Mouse (Mus musculus): ENCODE results near the gene Mical2. TPM values are rescaled to one million over a fixed set of nuclear protein-coding genes. Genes with fewer than 3 reads are reported as not detected.
A peak's percentile ranks its signal among the peaks of the same experiment; 100 is the strongest.

The Mical2 gene
- polyA plus RNA-seq, 1 experiment, result 20.7 TPM

DNA sequence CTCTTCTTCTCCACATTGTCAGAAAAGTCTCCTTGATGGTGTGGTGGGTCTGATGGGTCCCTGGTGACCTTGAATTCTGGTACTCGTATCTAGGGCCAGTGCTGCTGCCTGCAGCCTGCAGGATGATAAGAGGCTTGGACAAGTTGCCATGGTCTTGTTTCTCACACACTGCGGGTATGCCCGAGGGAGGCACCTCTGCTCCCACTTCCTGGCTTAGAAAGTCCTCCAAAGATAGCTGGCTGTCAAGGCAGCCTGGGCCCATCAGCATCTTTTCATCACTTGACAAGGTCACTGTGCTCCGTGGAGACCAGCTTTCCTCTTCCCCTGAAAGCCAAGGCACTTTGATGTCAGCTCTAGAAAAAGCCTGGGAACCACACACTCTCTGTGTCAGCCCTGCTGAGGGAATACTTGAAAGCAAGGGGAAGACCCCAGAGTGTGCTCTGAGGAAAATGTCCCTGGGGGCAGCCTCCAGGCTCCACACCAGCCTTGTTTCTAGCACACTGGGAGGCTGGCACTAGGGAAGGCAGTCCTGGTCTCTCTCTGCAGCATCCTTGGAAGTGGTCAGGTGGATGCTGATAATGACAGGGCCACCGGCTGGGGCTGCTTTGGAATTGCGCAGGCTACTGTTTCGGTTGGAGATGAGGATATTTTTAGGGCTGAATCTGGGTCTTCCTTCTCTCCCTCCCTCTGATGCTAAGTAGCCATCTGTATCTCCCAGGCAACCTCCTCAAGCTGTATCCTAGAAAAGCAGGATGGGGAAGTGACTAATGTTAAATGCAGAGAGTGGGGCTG is 2.7 kb upstream of the Mical2 start:
- no peak overlapping the region for H3K4me3 ChIP-seq (ENCODE audit: low read depth, low read length)
- peaks cover 28% of the 10 kb centered on the region for H3K4me1 ChIP-seq (ENCODE audit: control insufficient read depth, insufficient read depth, insufficient read length, low read length)
- no peaks in the 10 kb centered on the region for H3K27me3 ChIP-seq (ENCODE audit: control insufficient read depth, insufficient read depth, low read length)
- no peak overlapping the region for H3K27ac ChIP-seq (ENCODE audit: insufficient read depth, low read depth, low read length)
- no peaks in the 10 kb centered on the region for H3K36me3 ChIP-seq (ENCODE audit: control insufficient read depth, insufficient read depth, low read length)
- TF ChIP-seq CTCF (IDR thresholded peaks at IDR 0.05; ENCODE audit: extremely low read depth, insufficient read length, insufficient replicate concordance, low read depth, low read length), result no peak
- no peak for TF ChIP-seq POLR2A (IDR thresholded peaks at IDR 0.05; ENCODE audit: low read depth, low read length)
- WGBS, result 77% methylated on average over 7 of the region's 7 CpGs

DNA sequence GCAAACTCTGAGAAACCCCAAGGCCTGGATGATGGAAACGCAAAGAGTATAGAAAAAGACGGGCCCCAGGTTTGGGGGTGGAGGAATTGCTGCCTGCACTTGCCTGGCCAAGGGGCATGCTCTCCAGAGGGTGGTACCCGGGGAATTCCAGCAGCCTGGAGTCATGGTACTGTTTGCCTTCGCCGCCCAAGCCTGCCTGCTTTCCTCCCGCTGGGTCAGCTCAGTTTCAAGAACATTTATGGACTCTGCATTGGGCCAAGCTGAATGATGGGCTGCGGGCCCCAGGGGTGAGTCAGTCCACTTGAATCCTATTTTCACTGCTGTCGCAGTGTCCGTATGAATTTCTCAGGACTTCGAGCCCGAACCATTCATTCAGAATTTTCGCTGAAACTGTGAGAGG is 802 bp upstream of the Mical2 start:
- H3K36me3 ChIP-seq (ENCODE audit: control insufficient read depth, insufficient read depth, low read length), result 0 out of 2 replicates have a peak, but pooled peaks cover 4% of the 10 kb centered on the region
- TF ChIP-seq CTCF (IDR thresholded peaks at IDR 0.05; ENCODE audit: extremely low read depth, insufficient read length, insufficient replicate concordance, low read depth, low read length) (no peak), POLR2A (IDR thresholded peaks at IDR 0.05; ENCODE audit: low read depth, low read length) (no peak)
- H3K27me3 ChIP-seq (ENCODE audit: control insufficient read depth, insufficient read depth, low read length), result no peaks in the 10 kb centered on the region
- peak overlapping the region; percentile 87; the same call in 1 of the 2 replicates for H3K4me3 ChIP-seq (ENCODE audit: low read depth, low read length)
- H3K4me1 ChIP-seq (ENCODE audit: control insufficient read depth, insufficient read depth, insufficient read length, low read length), result peaks cover 20% of the 10 kb centered on the region
- no peak overlapping the region; the same call in 1 of the 2 replicates for H3K27ac ChIP-seq (ENCODE audit: insufficient read depth, low read depth, low read length)
- WGBS, result 83% methylated on average over 12 of the region's 12 CpGs

GRCm38 (mm10) chr7:112226446-112227265 is 1.0 kb downstream of the Mical2 start:
- Histone ChIP-seq H3K27ac (ENCODE audit: insufficient read depth, low read depth, low read length) (peak overlapping the region; percentile 36; the same call in 1 of the 2 replicates), H3K36me3 (ENCODE audit: control insufficient read depth, insufficient read depth, low read length) (0 out of 2 replicates have a peak, but pooled peaks cover 4% of the 10 kb centered on the region), H3K4me1 (ENCODE audit: control insufficient read depth, insufficient read depth, insufficient read length, low read length) (peaks cover 20% of the 10 kb centered on the region), H3K27me3 (ENCODE audit: control insufficient read depth, insufficient read depth, low read length) (no peaks in the 10 kb centered on the region), H3K4me3 (ENCODE audit: low read depth, low read length) (peak overlapping the region; percentile 87)
- 14% methylated on average over 24 of the region's 24 CpGs for WGBS
- no peak for TF ChIP-seq CTCF (IDR thresholded peaks at IDR 0.05; ENCODE audit: extremely low read depth, insufficient read length, insufficient replicate concordance, low read depth, low read length)
- TF ChIP-seq POLR2A (IDR thresholded peaks at IDR 0.05; ENCODE audit: low read depth, low read length), result no peak

DNA sequence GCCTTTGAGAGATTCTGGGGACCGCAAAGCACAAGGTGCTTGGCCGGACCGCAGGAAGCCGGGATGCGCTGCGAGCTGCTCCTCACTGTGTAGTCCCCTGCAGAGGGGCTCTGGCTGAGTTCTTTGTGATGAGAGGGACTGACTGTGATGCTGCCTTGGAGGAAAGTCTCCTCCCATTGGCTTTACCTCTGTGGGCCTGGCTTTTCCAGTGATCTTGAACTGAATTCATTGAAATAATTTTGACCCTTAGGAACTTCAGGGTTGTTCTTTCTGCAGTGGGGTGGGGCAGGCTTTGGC is 1.6 kb downstream of the Mical2 start:
- peak overlapping the region; percentile 87 for H3K4me3 ChIP-seq (ENCODE audit: low read depth, low read length)
- H3K27me3 ChIP-seq (ENCODE audit: control insufficient read depth, insufficient read depth, low read length), result no peaks in the 10 kb centered on the region
- H3K36me3 ChIP-seq (ENCODE audit: control insufficient read depth, insufficient read depth, low read length), result 0 out of 2 replicates have a peak, but pooled peaks cover 4% of the 10 kb centered on the region
- H3K4me1 ChIP-seq (ENCODE audit: control insufficient read depth, insufficient read depth, insufficient read length, low read length), result peaks cover 20% of the 10 kb centered on the region
- peak overlapping the region; percentile 12; the same call in 1 of the 2 replicates for H3K27ac ChIP-seq (ENCODE audit: insufficient read depth, low read depth, low read length)
- TF ChIP-seq CTCF (IDR thresholded peaks at IDR 0.05; ENCODE audit: extremely low read depth, insufficient read length, insufficient replicate concordance, low read depth, low read length), result no peak
- no peak for TF ChIP-seq POLR2A (IDR thresholded peaks at IDR 0.05; ENCODE audit: low read depth, low read length)
- WGBS, result 92% methylated on average over 6 of the region's 6 CpGs

DNA sequence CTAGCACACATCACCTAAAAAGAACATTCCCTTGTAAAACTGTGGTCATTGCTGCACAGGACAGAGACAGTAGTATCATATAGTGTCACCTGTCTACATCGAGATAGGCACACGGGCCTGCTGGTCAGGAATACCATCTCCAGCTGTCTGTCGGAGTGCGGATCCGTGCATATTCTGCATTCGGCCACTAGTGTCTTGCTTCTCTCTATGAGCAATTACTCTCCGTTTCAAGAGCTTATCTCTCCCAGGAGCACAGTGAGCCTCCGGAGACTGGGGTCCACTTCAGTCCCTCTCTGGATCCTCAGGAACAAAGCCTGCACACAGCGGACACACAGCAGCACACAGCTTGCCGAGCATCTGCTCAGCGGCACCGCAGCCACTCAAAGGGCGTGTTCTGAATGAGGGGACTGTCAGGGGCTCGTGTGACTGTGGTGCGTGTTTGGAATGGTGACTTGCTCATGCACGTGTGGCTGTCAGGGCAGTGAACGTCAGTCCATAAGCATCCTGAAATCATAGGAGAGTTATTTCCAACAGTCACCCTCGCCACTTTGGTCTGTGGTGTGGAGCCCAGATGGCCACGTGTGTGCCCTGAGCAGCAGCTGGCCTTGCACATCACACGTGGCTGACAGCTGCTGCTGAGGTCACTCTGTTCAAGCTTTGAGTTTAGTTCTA is 3.3 kb downstream of the Mical2 start:
- H3K27me3 ChIP-seq (ENCODE audit: control insufficient read depth, insufficient read depth, low read length), result no peaks in the 10 kb centered on the region
- 78% methylated on average over 20 of the region's 20 CpGs for WGBS
- TF ChIP-seq CTCF (IDR thresholded peaks at IDR 0.05; ENCODE audit: extremely low read depth, insufficient read length, insufficient replicate concordance, low read depth, low read length) (no peak), POLR2A (IDR thresholded peaks at IDR 0.05; ENCODE audit: low read depth, low read length) (no peak)
- H3K4me3 ChIP-seq (ENCODE audit: low read depth, low read length), result no peak overlapping the region
- no peak overlapping the region for H3K27ac ChIP-seq (ENCODE audit: insufficient read depth, low read depth, low read length)
- H3K4me1 ChIP-seq (ENCODE audit: control insufficient read depth, insufficient read depth, insufficient read length, low read length), result peaks cover 25% of the 10 kb centered on the region
- H3K36me3 ChIP-seq (ENCODE audit: control insufficient read depth, insufficient read depth, low read length), result 0 out of 2 replicates have a peak, but pooled peaks cover 6% of the 10 kb centered on the region

- Histone ChIP-seq H3K27ac (ENCODE audit: insufficient read depth, low read depth, low read length) (no peak overlapping the region), H3K36me3 (ENCODE audit: control insufficient read depth, insufficient read depth, low read length) (peaks cover 12% of the 10 kb centered on the region), H3K4me3 (ENCODE audit: low read depth, low read length) (no peak overlapping the region), H3K4me1 (ENCODE audit: control insufficient read depth, insufficient read depth, insufficient read length, low read length) (peaks cover 15% of the 10 kb centered on the region), H3K27me3 (ENCODE audit: control insufficient read depth, insufficient read depth, low read length) (no peaks in the 10 kb centered on the region)
- 75% methylated on average over 7 of the region's 7 CpGs for WGBS
- TF ChIP-seq POLR2A (IDR thresholded peaks at IDR 0.05; ENCODE audit: low read depth, low read length), result no peak
- TF ChIP-seq CTCF (IDR thresholded peaks at IDR 0.05; ENCODE audit: extremely low read depth, insufficient read length, insufficient replicate concordance, low read depth, low read length), result no peak
Measured at GRCm38 (mm10) chr7:112231731-112232130, 6.1 kb downstream of the Mical2 start.
